Mouse (Mus musculus): ENCODE data around the gene Nav2. TPM values are rescaled to one million over a fixed set of nuclear protein-coding genes. Genes with fewer than 3 reads are reported as not detected.
A peak's percentile ranks its signal among the peaks of the same experiment; 100 is the strongest.

Nav2 gene
- polyA plus RNA-seq, 1 experiment: 30.3 TPM

DNA sequence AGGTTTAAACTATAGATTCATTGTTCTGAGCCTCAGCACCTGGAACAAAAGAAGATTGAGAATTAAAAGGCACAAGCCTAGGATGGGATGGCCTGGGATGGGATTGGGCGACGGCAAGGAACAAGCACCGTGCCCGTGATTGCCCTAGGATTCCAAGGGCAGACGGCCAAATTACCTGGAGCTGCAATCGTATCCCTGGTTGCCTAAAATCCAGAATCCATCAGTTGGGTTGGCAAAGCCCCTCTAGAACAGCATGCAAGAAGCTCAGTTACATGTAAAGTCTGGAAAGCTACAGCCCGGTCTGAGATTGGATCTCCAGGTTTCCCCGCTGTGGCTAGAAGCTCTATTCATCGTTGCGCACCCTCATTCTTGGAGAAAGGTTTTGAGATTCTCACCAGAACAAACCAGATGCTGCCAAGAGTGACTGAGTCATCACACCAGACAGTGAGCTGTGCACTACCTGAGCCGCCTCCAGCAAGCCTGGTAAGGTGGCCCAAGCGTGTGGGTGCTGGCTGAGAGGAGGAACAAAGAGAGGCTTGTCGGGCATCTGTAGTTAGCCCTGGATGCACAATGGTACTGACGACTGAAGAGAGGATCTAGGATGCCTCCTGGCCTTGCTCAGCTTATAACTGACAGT lies 531.9 kb downstream of the Nav2 start:
- DNase-seq (ENCODE audit: low read depth): peak; percentile 50

DNA sequence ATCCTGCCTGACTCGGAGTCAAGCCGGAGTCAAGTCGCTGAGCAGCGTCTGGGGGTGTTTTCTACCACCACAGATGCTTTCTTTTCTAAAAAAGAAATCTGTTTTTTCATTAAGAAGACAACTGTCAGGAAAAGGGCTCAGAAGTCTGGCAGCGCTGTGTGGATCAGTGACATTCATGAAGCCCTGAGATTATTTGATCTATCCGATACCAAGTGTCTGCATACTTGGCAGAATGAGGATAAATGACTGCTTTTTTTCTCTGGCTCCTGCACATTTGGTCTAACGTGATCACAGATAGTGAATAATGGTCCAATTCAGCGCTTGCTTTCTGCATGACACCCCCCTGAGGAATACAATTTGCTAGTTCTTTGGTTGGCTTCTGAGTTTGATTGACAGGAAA lies 533.7 kb downstream of the Nav2 start:
- no peak for DNase-seq (ENCODE audit: low read depth)

DNA sequence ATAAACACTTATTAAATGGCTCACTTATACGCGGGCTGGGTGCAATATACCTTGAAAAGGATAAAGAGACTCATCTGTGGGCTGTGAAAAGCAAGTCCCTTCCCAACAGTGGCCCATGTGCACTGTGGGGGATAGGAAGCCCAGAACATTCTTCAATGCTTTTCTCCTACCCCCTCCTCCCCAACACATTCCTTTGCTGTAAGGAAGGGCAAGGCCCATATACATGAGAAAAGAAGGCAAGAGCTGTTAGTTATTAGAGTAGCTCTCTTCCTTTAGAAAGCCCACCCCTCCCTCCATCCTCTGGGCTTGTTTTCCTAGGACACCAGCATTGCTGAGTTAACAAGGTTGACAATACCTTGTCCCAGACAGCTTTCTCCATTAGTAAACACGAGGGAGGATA lies 540.1 kb downstream of the Nav2 start:
- no peak for DNase-seq (ENCODE audit: low read depth)

DNA sequence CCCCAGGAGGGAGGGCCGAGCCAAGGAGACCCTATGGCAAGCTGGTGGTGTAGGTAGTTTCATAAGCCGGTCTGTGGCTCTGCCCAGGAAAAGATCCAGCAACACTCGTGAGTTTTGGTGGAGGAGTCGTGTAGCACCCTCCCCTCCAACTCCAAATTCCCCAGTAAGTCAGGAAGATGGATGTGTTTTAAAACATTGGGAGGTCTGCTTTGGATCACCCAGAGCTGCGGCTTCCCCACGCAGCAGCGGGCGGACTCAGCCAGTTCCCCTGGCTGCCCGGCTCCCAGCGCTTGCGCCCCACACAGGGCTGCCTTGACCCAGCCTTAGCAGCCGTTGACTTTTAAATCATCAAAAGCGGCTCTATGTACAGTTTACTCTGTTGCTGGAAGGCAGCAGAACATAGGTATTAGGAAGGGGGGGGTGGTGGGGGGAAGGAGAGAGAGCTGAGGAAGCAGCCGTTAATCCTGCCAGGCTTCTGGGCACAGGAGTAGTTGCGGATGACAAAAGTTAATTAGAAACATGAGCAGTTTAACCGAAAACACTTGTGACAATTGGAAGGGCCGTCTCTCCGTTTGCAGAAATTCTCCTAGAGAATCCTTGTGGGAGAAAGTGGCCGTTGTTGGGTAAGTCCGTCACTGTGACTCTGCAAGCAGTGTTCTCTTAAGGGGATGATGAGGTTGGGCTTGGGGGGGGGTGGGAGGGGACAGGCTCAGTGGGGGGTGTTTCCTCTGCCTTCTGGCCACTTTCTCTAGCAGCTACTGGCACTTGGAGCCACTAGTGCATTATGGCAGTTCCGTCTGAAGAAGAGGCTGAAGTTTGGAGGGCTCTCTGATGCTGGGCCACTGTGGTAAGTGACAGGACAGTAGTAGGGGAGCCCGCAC lies 542.0 kb downstream of the Nav2 start:
- no peak for DNase-seq (ENCODE audit: low read depth)

DNA sequence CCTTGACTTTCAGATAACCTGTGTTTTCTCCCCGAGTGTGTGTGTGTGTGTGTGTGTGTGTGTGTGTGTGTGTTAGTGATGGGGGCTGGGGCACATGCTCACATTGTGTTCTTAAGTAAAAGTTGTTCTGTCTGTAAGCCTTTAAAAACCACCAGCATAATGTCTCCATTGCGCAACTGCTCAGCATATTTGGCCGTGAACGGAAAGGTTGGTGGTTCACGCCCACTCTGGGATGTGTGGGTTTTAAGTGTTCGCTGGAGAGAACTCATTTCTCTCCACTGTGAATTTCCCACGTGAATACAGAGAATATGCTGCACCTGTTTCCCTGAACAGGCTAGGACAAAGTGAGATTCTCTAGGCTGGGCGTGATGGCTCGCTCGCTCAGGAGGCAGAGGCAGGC lies 542.7 kb downstream of the Nav2 start:
- DNase-seq (ENCODE audit: low read depth): no peak

DNA sequence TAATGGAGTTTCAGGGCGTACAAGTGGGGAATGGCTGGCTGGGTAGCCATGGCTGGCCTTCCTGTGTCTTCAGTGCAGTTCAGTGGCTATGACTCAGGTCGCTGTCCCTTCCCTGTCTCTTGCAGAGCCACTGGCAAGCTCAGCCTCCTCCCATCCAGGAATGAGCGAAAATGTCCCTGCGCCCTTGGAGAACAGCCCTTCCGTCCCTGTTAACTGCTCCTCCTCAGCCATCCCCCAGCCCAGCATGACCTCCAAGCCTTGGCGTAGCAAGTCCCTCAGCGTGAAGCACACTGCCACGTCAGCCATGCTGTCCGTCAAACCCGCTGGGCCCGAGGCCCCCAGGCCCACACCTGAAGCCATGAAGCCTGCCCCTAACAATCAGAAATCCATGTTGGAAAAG lies 543.8 kb downstream of the Nav2 start:
- no peak for DNase-seq (ENCODE audit: low read depth)

DNA sequence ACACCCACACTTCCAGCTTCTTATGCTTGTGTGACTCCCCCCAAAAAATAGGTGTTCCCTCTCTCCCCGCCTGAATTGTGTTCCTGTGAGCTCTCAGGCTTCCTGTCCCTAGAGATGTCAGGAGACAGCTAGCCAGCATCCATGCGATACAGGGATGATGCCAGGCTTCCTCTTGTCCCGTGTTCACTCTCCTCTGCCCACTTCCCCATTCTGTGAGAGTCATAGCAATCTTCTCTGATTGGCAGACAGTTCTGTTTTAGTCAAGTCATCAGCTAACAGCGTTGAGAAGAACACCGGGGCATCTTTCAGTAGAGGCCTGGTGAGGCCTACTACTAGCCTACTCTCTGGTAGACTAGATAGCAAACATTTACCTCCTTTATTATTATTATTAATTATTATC lies 546.1 kb downstream of the Nav2 start:
- no peak for DNase-seq (ENCODE audit: low read depth)

DNA sequence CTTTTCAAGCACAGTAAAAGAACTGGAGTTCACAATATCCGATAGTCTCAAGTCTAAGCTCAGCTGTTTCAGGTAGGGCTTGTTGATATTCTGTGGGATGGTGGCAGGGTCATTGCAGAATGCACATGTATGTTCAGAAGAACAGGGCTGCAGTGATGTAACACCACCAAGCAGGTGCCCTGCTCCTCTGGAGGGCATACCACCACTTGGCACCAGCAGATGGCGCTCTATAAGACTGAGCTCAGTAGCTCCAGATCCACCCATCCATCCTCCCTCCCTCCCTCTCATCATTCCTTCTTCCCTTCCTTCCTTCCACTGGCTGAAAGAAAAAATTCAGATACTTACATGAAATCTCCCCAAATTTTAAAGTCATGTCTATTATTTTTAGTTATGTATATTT lies 547.6 kb downstream of the Nav2 start:
- no peak for DNase-seq (ENCODE audit: low read depth)

DNA sequence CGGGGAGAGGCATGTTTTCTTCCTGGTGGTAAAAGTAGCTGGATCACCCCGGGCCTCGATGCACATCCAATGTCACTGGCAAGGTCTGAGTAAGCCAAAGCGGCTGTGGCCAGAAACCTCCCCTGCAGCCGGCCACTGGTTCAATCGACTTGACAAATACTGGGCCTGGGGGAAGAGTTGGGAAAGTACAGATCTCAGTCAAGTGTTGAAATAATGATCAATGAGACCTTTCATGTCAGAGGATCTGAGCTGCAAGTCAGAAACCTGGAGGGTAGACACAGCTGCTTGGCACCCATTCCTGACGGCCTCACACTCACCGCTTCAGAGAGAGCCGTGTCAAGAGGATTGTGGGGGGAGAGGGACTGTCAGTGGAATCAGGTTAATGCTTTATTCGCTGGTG lies 548.9 kb downstream of the Nav2 start:
- peak; percentile 89 for DNase-seq (ENCODE audit: low read depth)

DNA sequence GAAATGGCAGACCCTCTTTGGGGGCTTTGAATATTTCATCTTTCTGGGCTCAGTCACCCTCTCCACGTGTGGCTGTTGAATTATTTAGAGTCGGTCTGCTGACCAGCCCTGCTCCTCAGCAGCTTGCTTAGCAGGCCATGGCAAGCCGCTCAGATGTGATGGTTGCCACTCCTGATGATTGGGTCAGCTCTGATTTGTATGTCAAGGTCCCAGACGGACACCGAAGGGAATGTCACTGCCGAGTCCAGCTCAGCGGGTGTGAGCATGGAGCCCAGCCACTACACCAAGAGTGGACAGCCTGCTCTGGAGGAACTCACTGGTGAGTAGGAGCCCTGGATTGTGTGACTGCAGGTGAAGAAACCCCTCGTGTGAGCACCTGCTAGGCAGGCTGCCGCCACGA lies 549.4 kb downstream of the Nav2 start:
- no peak for DNase-seq (ENCODE audit: low read depth)

DNA sequence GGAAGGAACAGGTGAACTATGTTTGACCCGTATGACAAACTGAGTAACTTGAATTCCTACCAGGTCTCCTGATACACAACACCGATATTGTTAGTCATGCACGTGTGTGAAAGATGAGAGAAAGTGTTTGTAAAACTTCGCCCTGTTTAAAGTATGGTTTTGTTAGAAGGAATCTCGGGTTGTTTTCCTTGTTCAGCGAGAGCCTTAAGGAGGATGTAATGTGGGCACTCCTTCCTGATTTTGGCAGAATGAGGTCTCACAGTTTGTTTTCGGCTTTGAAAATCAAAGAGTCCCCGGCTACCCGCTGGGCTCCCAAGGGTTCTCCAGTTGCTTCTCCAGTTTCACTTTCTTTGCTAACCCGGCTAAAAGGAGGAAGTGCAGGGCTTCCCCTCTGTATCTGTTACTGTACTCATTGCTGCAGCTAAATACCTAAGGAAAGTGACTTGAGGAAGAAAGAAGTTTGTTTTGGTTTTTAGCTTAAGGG lies 553.9 kb downstream of the Nav2 start:
- DNase-seq (ENCODE audit: low read depth): no peak

DNA sequence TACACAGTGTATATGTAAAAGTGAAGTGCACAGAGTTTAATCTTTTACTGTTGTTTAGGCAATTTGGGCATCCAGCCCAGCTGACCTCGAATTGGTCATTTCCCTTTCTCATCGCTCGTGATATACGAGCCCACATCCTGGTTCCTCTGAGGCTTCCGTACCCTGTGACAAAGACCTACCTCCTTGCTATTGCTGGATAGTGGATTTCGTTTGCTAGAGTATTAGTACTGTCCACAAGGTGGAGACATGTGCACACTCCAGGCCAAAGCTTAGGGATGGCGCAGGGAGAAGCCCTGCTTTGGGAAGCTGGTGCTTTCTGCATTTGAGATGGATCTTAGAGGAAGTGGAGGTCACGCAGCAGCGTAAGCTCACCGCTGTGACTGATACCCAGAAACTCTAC lies 559.3 kb downstream of the Nav2 start:
- DNase-seq (ENCODE audit: low read depth): no peak

DNA sequence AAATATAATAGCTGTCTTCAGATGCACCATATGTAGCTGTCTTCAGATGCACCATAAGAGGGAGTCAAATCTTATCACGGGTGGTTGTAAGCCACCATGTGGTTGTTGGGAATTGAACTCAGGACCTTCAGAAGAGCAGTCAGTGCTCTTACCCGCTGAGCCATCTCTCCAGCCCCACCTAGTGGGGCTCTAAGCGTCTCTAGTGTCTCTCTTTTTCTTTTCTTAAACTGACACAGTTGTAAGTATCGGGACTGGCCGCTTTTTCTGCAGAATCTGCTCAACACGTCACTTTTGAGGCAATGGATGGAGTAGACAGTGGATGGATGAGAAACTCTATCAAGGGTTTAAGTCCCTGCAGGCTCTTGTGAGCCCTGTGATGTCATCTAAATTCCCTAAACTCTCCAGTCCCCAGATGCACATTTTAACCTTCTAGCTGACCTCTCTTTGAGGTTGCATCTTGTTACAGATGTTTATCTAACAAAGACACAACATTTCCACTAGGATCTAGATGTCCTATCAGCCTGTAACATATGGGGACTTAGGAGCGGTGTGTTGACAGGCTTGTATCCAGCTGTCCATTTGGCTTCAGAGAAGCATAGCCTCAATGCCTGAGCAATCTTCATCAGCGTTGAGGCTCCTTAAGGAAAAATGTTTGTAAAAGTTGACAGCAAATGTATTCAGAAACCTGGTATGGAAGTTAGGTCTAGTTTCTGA lies 560.1 kb downstream of the Nav2 start:
- no peak for DNase-seq (ENCODE audit: low read depth)

DNA sequence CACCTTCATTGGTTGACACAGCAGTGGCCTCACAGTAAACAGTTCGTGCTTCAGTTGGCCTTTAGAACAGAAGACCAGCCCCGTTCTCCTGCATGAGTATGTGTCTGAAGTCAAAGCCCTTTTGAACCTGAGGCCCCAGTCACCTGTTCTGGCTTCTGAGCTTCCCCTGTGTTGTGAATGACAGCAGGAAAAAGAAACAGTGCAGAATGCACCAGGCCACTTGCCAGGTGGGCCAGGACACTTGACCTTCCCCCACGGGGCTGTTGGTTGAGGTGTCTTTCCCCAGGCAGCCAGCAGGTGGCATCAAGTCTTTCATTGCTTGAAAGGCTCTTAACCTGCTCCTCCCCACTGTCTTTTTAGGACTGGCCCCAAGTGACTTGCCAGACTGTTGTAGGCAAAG lies 562.8 kb downstream of the Nav2 start:
- DNase-seq (ENCODE audit: low read depth): no peak

DNA sequence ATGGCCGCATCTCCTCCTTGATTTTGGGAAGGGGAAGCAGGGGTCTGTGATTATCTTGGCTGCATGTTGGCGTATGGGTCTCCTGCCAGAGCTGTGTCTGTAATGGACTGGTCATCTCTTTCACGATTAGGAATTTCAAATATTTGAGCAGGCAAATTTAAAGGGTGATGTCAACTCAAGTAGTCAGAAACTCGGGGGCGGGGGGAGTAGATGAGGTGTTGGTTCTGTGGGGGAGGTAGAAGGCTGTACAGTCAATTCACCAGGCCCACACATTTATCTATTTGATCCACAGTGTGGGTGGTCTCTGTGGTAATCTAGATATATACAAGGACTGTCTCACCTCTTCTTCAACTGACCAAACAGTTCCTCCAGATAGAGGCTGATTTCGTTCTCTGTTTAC lies 566.8 kb downstream of the Nav2 start:
- DNase-seq (ENCODE audit: low read depth): no peak

DNA sequence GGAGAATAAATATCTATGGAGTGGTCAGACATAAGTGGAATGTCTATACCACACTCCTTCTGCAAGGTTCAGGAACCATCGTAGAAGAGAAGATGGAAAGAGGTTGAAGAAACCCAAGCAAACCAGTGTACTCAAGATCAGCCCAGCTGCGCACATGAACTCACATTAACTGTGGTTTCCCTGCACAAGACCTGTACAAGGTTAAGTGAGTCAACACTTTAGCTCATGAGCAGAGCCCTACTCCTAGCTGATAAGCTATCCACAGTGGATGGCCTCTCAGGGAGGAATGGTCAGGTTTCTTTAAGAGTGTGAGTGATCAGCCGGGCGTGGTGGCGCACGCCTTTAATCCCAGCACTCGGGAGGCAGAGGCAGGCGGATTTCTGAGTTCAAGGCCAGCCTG lies 567.6 kb downstream of the Nav2 start:
- DNase-seq (ENCODE audit: low read depth): no peak

DNA sequence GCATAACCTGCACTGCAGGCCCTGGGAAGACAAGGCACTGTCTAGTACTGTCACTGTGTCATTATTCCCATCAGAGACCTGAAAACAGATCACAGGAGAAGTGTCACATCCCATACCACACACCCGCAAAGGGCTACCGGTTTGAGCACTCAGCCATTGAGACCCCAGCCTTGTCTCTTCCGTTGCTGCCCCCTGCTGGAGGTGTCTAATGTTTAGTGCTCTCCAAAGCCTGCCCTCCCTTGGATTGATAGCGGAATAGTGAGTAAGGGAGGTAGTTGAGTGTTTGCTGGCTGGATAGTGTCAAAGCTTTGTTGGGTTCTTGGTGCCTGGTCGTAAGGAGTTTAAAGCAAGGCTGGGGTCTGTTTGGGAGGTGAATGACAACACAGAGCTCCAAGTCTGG lies 568.1 kb downstream of the Nav2 start:
- no peak for DNase-seq (ENCODE audit: low read depth)

DNA sequence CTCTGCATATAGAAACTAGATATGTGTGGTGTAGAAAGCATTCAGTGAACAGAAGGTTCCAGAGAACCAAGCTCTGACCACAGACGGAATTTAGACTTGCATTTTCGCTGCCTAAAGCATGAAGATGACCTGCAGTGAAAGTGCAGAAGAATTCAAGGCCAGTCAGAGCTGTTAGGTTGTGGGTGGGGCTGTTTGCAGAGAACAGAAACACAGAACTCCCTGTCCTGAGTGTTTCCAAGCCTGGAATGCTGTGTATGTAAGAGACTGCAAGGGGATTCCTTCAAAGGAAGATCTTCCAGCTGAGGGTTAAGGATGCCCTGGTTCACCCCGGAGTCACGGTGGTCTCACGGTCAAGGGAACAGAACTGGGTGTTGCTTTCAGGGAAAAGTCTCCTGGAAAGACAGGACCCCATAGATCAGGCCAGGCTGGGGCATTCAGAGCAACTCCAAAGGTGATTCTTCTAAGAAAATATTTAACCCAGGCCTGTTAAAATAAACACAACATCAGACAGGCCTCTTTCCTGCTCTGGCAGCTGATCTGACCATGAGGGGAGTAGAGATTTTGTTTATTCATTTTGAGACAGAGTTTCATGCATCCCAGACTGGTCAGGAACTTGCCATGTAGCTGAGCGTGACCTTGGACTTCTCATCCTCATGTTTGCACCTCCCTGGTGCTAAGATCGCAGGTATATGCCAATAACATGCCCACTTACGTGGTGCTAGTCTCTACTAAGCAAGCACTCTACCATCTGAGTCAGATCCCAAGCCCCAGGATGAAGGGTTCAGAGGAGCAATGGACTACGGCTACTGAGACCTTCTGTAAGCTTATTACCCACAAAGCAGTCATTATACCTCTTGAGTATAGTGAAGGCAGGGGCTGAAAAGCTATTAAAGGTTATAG lies 568.8 kb downstream of the Nav2 start:
- DNase-seq (ENCODE audit: low read depth): no peak

DNA sequence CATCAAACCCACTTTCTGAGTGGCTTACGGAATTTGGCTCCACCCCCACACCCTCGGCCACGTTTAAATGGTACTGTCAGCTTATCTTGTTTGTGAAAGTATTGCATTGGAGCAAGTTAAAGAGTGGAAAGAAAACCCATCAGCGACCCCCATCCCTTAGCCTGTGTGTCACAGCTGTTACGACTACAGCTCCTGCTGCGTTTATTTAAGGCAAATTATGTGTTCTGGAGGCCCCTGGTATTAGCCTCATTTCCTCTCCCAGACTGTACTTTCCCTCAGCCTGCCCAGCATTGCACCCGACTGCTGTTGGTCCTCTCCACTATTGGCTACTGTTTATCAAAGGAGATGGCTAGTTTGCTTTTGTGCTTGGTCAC lies 569.4 kb downstream of the Nav2 start:
- DNase-seq (ENCODE audit: low read depth): no peak

DNA sequence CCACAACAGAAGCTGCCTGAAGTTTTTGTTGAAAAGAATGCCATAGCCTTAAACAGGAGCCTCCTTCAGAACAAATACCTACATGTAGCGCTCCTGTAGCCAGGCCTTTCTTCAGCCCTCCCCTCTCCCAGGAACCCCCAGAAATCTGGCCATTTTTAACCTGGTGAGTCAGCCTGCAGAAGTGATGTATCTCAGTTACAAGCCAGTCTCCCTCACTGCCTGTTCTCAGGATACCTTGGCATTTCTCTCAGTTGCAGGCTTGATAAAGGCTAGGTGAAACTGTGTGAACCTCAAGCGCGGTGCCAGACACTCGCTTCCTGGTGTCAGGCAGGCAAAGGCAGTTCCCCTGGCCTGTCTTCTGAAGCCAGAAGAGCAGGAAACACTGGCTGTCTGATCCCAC lies 570.4 kb downstream of the Nav2 start:
- no peak for DNase-seq (ENCODE audit: low read depth)

DNA sequence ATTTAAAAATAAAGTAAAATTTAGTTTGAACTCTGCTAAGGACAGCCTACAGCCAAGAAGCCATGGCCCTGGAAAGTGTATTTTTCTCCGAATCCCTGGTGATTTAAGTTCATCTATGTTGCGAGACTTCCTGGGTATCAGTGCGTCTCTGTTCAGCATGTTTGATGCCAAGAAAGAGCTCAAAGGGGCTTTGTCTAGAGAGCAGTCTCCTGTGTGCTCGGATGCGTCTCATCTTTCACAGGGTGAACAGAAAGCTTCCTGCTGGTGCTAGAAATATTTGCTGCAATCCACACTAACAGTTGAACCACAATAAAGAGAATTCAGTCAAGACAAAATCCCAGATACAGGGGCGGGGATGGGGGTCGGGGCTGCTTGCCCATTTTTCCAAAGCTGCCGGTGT lies 572.4 kb downstream of the Nav2 start:
- no peak for DNase-seq (ENCODE audit: low read depth)
